ENCODE assay signal across 11 mouse cellular contexts in the genomic region with DNA sequence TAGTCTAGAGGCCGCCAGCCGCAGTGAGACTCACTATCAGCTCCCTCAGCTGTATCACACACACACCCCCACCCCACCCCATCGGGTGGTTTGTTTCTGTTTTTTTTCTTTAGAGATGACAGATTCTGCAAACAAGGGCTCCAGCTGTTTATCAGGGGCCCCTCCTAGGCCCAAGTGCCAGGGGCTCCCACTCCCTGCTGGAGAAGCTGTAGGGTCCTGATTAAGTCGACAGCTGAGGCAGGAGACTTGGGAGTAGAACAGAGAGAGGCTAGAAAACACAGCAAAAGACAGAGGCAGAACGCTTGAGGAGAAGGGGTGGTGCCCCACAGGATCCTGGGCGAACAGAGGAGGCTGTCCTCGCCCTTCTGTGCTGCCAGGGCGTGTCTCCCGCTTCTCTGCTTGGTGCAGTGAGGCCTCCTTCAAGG. TPM values are rescaled to one million over a fixed set of nuclear protein-coding genes. Genes with fewer than 3 reads are reported as not detected.
A peak's percentile ranks its signal among the peaks of the same experiment; 100 is the strongest.
DNase-seq lines count a peak whose midpoint lies in the region; ATAC-seq and TF ChIP-seq lines count a peak whose summit lies in the region.
"Had no signal": no experiment of that assay in that cellular context is flagged by ENCODE, and none has a peak within 500 bp of the region (broad histone marks: within the 10 kb centered on the region; RNA-seq: fewer than 3 reads in every experiment).

No protein-coding gene starts in this region.

- peak overlapping the region; percentile 52 for H3K27ac ChIP-seq in spleen, adult 2 months (ENCODE audit: insufficient read depth, low read length)
- H3K27ac ChIP-seq: forebrain, embryonic 15.5 days; hindbrain, embryonic 14.5 days had no signal

- H3K36me3 ChIP-seq in spleen, adult 2 months (ENCODE audit: control insufficient read depth, insufficient read depth, low read length) = peaks cover 7% of the 10 kb centered on the region
- H3K36me3 ChIP-seq: forebrain, embryonic 15.5 days had no signal

- TF ChIP-seq CTCF in spleen, adult 2 months (IDR thresholded peaks at IDR 0.05; ENCODE audit: extremely low read depth, insufficient read depth, insufficient read length, insufficient replicate concordance) = no peak

- H3K4me3 ChIP-seq in spleen, adult 2 months (ENCODE audit: extremely low read depth, insufficient read depth, insufficient read length) = no peak overlapping the region
- H3K4me3 ChIP-seq: forebrain, embryonic 15.5 days had no signal

- H3K4me1 ChIP-seq in spleen, adult 2 months (ENCODE audit: control insufficient read depth, insufficient read depth, insufficient read length) = peaks cover 23% of the 10 kb centered on the region; the same call in 1 of the 2 replicates
- H3K4me1 ChIP-seq: forebrain, embryonic 15.5 days had no signal

- 43% methylated on average over 9 of the region's 9 CpGs for WGBS in spleen, adult 2 months

- ATAC-seq in erythroid progenitor cell, adult 5-6 weeks (replicated peaks; ENCODE audit: low FRiP score, poor library complexity, severe bottlenecking) = peak; percentile 89
- ATAC-seq: forebrain, embryonic 15.5 days had no signal

- peak; percentile 64 for DNase-seq in spleen, adult 12 weeks (ENCODE audit: low spot score)
- no peak for DNase-seq in spleen, adult 18-20 months
- no peak for DNase-seq in spleen, adult 2 months (ENCODE audit: low read depth in 1 of 2, low spot score in 2 of 2)
- DNase-seq in left cerebral cortex, adult 8-10 months (ENCODE audit: low spot score in 2 of 2) = no peak
- DNase-seq in natural killer cell, adult 2 months (ENCODE audit: low spot score in 2 of 2) = no peak
- no peak for DNase-seq in right cerebral cortex, adult 2 months (ENCODE audit: low spot score in 2 of 2)
- DNase-seq: cerebellum, adult 11-12 months; lung, postnatal 36 days had no signal

- H3K27me3 ChIP-seq in spleen, adult 2 months (ENCODE audit: control insufficient read depth, insufficient read depth, low read length) = no peaks in the 10 kb centered on the region
- H3K27me3 ChIP-seq: forebrain, embryonic 15.5 days had no signal

- TF ChIP-seq POLR2A in spleen, adult 2 months (IDR thresholded peaks at IDR 0.05; ENCODE audit: low read depth, low read length) = no peak

RNA-seq across cellular contexts. Expression of a gene that starts 31.0 kb away (rescaled TPM):
- 360 and 366 TPM in 2 replicates for total RNA-seq in erythroid progenitor cell, adult 5-6 weeks (2015; ENCODE audit: low replicate concordance)
- total RNA-seq in erythroid progenitor cell, adult 5-6 weeks (2017; ENCODE audit: low replicate concordance) = 181 and 222 TPM in 2 replicates
- polyA plus RNA-seq in spleen, adult 2 months (2012; rRNA removed) = 171 and 240 TPM in 2 replicates
- 10 to 100 TPM; 28.2 to 33.4 (median 30.8) TPM for total RNA-seq in left cerebral cortex, adult 8-10 months (2022)

RNA-seq across cellular contexts. Expression of a gene that starts 33.7 kb away (rescaled TPM):
- total RNA-seq in erythroid progenitor cell, adult 5-6 weeks (2015; ENCODE audit: low replicate concordance) = 35.6 and 71.4 TPM in 2 replicates
- 54.4 and 71.9 TPM in 2 replicates for total RNA-seq in erythroid progenitor cell, adult 5-6 weeks (2017; ENCODE audit: low replicate concordance)
- polyA plus RNA-seq in spleen, adult 2 months (2012; rRNA removed) = 26.5 and 29.7 TPM in 2 replicates
- total RNA-seq in left cerebral cortex, adult 8-10 months (2022) = 10 to 100 TPM; 17.6 to 22.3 (median 19.1) TPM

Comparison
In these comparisons a context has a peak if more than half of its experiments do, and no peak if none do; other contexts are left out.
1. RNA of a gene that starts 31.0 kb away (total RNA-seq): 181 to 366 TPM in erythroid progenitor cell, adult 5-6 weeks; 28.2 to 33.4 TPM in left cerebral cortex, adult 8-10 months; every median in the first group is over 4 times any median in the second.